Mouse (Mus musculus): ENCODE measurements at regions not wholly inside any gene's neighbourhood (a gene's known extent, or its start where the extent isn't known, plus 50 kb on each side); places are given as distances from the start of the nearest gene placed in this dataset.

DNA sequence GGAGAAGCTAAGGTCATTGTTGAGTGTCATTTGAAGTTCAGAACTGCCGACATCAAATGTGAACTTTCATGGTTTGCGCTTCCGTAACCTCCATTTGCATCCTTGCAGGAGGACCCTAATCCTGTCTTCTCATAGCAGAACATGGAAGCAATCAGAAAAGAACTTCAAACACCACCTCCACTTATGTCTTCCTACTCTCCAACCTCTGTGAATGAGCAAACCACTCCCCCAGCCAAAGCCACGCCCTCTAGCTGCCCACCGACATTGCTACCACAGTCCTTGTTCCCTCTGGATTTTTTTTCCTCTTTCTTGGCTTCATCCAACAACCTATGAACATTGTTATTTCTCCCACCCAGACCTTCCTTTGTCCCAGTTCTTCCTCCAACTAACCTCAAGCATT lies 149.9 kb downstream of the Kdr start:
- no peak for DNase-seq

DNA sequence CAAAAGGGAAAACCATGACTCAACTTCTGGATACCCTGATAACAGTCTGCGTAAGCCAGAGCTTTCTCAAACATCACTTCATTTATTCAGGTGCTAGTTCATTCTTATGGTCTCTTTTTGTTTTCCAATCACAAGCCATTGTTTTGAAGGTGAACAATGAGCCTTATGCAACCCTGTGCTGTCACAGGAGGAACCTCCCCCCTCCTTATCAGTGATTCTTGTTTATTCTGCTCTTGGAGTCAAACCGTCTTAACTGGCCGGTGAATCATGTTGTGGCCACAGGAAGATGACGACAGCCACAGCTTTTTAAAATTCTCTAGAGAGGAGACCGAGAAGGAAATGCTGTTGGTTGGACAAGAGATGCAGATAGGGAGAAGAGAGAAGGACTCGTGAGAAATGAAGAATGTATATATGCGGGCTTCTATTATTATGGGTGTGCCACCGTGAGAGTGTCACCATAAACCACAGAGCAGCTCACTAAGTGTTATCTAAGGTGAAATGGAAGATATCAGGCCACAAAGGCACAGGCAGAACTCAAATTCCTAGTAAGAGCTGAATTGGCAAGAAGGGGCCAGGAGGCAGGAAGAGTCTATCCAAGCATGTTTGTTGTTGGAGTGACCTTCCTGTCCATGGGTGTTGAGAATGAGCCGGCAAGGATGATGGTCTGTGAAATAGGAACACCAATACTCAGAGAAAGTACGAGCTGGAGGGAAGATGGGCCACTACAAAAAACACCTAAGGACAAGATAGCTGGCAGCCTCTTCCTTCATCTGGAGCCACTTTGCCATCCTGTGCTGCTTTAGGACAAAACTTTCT lies 151.8 kb downstream of the Kdr start:
- no peak for DNase-seq

DNA sequence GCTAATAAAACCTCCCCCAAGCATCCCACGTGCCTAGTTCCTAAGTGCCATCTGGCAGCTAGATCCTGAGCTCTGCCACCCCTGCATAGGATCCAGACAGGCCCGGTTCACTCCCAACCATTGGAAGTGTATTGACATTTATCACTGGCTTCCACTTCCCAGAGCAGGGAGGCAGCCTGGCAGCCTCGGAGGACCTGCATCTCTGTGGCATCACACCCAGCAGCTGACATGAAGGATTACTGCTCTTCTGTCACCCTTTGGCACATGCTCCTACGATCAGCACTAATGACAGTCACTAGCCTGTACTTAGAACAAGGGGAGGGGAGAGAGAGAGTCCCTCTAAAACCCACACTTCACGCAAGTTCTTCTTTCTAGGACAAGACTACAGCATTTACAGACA lies 152.7 kb downstream of the Kdr start:
- DNase-seq = peak; percentile 65 to 72

DNA sequence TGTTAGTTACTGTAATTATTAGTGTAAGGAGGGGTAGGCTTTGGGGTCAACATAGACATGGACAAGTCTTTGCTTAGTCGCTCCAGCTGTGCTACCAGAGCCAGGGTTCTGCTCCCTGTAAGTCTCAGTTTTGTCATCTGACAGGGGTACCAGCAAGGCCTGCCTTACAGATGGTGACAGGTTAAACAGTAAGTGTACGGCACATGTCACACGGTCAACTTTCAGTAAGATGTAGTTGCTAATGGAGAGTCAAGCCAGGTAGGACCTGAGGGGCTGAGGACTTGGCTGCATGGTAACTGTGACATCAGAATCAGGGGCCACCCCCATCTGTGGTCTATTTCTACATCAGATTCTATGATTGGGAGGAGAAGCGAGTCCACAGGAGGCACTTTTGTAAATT lies 153.6 kb downstream of the Kdr start:
- no peak for DNase-seq

DNA sequence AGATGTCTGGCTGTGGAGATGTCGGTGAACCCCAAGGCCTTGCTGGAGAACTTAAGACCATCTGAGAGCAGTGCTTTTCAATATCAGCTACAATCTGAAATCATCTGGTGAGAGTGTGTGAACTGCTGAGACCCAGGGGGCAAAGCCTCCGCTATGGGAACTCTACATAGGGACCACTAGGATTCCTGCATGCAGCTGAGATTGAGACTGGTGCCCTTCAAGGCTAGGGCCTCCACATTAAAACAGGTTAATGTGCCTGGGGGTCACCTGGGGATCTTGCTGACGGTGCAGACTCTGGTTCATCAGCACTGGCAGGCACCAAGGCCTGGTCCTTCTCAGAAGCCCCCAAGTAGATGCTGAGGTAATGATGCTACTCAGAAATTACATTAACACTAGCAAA lies 154.6 kb downstream of the Kdr start:
- DNase-seq = no peak

DNA sequence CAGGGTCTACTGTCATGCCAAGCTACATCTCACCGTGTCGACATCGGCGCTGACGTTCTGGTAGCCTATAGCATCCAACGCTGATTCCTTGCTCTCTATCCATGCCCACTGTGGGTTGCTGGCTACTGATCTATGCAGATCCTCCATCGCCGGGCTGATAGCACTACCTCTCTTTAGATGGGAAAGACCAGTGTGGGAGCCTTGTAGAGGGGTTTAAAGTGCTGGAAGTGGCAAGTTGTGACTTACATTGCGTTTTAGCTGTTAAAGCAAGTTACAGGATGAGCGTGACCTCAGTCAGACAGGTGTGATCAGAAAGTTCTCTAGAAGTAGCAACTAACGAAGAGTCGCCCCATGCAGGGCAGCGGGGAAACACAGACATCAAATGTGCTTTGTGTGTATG lies 160.9 kb downstream of the Kdr start:
- DNase-seq = no peak

DNA sequence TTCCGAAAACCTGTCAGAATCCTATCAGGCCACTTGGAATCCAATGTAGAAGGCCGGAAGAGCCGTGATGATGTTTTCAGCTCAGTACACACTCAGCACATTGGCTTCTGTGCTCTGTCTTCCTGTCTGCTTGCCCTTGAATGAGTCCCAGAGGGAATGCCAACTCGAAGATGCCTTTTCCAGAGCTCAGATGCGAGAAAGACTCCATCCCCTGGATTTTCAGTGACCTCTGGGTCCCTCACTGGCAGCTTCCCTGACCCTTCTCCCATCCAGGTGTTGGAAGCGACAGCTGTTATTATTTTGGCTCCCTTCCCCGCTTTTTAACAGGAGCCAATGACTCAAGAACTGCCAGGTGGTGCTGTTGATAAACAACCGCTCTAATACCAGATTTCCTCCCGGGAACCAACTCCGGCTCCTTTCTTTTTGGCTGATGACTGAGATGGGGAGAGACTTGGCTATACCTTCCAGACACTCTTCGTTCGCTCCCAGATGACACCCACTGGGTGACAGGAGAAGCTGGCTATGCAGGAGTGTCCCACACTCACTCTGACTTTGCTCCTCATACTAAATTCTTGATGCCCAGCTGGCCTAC lies 163.8 kb downstream of the Kdr start:
- DNase-seq = peak in 1 of 2 experiments; percentile 17

DNA sequence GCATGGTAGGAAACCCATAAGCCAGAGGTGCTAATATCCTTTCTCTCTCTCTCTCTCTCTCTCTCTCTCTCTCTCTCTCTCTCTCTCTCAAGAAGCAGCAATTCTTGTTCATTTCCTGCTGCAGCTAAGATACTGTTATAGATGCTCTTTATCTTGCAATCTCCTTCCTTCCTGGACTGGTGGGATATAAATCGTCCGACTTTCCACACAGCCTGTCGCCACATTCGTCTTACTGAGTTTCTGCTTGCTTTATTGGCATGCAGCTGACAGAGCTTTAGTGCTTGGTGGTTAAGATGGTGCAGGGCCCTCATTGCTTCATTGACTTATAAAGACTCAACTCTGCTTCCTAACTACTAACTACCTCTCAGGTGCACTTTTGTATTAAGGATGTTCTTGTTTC lies 165.6 kb downstream of the Kdr start:
- DNase-seq = no peak

DNA sequence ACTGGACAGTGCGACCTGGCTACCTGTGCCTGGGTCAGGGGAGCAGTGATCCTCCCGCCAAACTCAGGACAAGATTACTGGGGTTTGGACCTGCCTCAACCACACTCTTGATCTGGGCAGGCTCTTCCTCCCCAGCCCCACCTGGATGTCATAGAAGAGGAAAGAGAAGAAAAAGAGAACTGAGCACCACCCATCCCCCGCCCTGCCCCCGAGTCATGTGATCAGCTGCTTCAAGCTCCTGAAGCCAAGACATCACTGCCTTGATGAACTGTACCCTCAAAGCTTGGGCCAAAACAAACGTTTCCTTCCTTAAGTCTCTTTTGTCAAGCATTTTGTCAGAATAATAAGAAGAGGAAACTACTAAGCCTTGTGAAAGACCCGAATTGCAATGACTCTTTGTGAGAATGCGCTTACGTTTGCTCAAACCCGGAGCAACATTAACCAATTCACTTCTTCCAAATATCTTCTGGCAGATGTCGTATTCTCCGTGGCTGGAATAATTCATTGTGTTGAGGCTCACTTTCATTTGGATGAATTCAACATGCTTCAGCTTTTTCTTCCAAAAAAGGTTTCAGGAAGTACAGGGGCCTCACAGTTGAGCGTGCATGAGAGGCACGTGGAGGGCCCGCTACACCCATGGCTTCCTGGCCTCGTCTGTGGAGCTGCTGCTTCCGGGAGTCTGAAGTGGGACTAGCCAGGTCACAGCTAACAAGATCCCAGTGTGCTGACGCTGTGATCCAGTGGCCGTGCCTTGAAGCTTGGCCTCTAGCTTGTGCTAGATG lies 169.5 kb downstream of the Kdr start:
- peak in 1 of 2 experiments; percentile 13 for DNase-seq

DNA sequence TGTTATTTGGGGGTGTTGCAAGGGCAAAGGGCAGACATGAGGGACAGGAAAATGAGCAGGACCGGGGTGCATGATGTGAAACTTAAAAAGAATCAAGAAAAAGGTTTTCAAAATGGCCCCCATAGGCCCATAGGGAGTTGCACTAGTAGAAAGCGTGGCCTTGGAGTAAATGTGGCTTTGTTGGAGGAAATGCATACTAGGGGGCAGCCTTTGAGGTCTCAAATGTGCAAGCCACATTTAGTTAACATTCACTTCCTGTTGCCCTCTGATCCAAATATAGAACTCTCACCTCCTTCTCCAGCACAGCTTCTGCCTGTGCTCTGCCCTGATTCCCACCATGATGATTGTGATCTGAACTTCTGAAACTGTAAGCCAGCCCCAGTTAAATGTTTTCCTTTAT lies 173.2 kb downstream of the Kdr start:
- no peak for DNase-seq

DNA sequence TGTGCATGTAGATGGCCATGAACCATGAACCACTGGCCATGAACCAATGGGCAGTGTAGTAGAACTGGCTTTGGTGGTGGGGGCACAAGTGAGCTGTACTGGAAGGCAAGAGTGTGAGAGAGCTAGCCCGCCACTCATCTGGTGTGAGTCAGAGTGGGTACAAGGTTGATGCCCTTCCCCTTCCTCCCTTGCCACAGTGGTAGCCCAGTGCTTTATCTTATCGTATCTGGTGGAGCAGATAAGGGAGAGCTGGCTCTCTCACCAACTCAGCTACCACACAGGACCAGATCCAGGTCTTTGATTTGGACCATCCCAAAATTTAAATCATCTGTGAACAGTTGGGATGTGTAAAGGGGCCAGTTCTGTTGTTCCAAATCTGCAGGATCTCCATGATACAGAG lies 173.9 kb downstream of the Kdr start:
- no peak for DNase-seq

DNA sequence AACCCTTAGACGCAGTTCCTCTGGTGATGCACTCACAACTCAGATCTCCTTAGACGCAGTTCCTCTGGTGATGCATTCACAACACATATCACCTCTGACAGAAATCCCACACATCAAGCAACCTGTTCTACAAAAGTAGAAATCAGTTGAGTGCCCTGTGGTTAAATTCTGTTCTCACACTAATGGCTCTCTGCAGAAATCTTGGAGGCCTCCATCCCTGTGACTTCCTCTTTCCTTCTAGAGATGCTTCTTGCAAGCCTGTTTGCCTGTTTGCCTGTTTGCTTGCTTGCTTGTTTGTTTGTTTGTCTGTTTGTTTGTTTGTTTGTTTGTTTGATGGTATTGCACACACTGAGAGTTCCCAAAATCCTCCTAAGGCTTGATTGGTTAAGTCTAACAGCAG lies 175.2 kb downstream of the Kdr start:
- DNase-seq = no peak

DNA sequence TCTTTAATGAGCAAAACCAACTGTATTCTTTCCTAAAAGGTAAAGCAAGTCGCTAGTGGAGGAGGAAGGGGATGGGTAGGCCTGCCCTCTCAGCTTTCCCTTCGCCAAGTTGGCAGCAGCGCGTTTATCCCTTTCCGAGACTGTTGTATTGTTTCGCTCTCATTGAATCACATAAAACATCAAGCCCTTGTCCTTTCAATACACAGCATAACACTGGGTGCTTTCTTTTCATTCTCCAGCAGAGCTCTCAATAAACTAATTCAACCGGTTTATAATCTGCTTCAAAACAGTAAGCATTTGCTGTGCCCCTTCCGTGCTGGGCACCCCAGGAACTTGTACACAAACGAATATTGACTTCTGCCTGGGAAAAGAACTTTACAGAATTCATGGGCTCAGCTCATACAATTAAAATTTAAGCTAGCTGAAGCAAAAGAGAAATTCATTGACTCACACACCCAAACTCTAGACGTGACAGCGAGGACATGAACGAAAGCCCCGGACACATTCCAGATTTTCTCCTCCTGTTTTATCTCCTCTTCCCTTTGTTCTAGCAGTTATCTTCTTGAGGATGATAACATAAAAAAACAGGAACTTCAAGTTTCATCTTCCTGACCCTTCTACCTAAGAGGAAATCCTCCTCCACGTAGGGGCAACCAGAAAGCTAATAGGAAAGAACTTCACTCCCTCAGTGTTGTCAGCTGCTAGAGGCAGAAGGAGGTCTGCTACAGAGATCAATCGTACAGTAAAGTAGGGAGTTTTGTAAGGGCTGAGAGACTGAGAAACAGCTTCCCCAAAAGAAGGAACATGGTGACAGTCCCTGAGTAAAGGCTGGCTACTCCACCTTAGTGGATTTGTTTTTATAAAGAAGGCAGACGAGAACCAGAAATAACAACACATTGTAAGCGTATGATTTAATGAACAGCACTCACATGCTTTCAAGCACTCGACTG lies 177.9 kb downstream of the Kdr start:
- peak in 1 of 2 experiments; percentile 9 for DNase-seq

DNA sequence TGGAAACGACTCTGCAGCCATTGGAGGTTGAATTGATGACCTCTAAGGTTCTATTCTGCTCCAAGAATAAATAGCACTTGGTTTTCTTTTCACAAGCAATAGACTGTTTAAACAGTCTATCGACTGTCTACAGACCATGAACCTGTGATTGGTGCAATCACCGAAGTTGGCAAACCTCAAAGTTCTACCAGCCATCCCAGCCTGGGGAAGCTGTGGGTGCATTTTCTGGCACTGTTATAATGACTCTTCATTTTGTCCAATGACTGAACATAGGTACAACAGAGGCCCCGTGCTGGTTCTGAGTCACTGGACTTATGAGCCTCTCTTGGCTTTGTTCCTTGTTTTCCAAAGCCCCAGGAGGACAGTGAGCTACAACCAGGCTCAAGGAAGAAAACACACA lies 178.6 kb downstream of the Kdr start:
- no peak for DNase-seq

DNA sequence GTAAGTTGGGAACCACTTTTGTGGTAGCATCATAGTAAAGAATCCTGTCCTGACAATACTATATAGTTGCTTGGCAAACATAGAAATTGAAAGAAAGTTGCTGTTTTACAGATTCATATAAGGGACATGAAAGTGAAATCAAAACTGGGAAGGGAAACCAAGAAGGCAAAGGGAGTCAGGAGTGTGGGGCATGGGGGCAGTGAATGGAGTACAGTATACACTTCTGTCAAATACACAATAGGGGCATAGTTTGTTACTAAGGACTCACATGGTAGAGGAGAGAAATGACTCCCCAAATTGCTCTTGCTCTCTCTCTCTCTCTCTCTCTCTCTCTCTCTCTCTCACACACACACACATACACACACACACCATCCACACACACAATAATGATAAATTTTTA lies 185.1 kb downstream of the Kdr start:
- DNase-seq = no peak

DNA sequence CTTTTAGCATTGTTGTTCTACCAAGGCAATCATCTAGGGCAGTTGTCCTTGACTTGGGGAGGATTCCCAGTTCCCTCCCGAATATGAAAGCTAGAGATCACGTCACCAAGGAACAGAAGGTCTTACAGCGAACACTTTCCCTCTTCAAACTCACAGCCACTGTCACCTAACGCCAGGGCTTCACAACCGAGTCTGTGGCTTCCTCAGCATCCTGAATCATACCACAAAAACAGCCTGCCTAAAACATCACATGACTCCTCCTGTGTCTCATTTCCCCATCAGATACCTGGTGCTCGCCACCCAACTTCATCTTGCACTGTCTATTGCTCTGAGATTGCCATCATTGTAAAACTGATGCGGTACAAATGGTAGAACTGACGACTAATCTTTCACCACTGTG lies 186.5 kb downstream of the Kdr start:
- no peak for DNase-seq

DNA sequence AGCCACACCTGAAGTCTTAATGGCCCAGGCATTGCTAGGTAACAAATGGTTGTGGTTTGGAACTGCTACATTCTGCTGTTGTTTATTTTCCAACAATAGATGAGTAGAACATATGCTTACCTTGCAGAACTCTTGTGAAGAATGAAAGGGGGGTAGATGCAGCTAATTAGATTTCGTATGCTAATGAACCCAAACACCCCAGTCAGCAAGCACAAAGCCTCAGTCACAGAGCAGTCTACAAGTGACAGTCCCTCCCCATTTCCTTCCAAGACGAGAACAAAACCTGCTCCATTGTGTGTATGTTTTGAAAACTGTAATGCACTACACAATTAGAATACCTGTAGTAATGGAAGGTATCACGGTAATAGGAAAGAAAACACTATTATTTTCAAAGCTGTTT lies 190.2 kb downstream of the Kdr start:
- DNase-seq = no peak

DNA sequence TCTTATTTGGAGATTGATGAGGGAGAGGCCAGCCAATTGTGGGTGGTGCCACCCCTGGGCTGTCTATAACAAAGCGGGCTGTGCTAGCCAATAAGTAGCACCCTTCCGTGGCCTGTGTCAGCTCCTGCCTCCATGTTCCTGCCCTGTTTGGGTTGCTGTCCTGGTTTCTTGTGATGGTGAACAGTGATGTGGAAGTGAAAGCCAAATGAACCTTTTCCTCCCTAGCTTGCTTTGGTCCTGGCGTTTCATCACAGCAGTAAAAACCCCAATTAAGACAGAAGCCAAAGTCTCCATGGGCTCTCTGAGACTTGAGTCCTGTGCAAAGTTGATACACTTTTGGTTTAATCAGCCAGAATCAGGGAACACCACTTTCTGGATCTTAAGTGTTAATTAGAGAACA lies 192.1 kb downstream of the Kdr start:
- no peak for DNase-seq

DNA sequence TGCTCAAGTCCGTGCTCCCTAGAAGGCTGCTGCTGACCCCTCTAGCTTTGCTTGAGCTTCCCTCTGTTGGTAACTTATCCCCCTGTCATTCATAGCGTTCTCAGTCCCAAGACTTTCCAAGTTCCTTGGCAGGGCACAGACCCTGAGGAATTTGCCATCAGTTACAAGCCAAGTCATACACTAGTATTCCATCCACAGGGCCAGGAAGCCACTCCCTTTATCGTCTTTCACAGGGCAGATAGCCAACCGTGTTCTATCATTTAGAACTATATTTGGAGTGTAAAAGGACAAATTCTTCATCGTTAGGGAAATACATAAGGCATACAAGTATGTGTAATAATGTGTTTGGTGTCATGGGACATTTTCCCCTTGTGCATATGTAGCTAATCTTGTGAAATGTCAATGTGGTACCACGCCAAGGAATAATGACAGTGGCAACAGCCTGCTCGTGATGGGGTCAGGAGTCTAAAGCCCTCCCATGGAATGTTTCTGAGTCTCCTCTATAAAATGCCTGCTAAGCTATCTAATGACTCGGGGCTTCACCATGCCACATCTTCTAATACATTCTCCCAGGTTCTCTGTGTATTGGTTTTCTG lies 193.2 kb downstream of the Kdr start:
- DNase-seq = no peak

DNA sequence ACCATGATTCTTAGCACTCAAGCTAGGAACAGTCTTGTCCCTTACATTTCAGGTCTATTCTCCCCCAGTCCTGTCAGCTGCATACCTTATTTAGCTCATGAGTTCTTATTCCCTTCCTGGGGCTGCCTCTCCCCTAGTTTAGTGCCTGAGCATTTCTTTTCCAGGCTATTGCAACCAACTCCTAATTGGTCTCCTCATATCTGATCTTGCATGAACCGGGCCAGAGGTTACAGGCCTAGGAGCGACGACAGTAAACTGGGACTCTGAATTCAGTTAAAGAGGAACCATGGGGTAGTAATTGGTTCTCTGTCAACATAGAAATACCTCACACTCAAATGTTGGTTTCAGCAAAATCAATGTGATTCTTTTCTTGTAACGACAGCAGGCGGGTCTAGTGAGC lies 195.9 kb downstream of the Kit start:
- DNase-seq = no peak

DNA sequence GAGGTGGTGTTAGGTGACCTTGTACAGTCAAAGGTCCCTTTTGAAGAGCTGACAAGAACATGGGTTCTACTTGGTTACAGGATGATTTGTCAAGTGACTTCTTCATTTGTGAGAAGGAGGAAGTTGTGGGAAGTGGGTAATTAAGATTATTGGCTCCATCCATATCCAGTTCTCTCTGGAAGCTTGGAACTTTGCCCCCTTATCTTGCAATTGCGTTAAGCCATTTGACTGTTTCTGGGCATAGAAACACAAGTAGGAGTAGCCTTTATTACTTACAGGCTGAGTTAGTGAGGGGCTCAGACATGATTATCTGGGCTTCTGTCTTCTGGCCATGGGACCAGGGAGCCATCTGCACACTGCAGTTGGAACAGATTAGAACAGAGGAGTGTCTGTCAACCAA lies 192.5 kb downstream of the Kit start:
- no peak for DNase-seq

DNA sequence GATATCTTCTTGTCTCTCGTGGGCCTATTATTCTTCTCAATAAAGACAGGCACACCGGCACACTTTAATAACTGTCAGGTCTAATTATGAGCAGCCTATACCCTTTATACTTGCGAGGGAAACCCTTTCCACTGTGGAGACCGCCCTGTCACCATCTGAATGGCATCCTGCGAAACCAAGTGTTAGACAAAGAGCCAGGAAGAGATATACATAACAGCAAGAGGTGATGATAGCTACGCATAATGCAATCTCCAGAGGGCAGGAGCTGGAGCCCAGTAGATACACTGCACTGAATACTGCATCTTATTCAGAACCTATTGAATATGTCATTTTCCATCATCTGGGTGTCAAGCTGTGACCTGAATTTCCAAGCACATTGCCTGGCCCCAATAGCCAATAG lies 187.7 kb downstream of the Kit start:
- DNase-seq = no peak
